Mouse (Mus musculus): ENCODE results near the gene Dgkb.

Dgkb gene

GRCm38 (mm10) chr12:37817426-37817825 is at the start of gene Dgkb:
TSS of gene Dgkb (plus strand) at chr12:37817726.
- no peak for DNase-seq (ENCODE audit: low read depth)

DNA sequence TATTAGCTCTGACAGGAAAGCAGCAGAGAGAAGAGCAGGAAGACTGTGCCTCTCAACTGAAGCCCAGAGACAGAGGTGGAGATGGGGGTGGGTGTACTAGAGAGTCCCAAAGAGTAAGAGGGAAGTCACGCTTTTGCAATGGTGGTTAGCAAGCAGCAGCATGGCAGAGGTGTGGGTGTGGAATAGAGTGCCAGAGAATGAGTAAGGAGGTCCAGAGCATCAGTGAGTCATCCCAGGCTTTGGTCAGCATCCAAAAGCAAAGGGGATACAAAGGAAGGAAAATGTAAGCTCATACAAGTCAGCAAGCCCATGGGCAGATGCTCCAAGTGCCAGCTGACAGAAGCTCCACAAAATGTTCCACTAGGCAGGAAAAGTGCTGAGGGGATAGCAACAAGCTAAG is 47.7 kb upstream of the Dgkb start:
- DNase-seq (ENCODE audit: low read depth): no peak

DNA sequence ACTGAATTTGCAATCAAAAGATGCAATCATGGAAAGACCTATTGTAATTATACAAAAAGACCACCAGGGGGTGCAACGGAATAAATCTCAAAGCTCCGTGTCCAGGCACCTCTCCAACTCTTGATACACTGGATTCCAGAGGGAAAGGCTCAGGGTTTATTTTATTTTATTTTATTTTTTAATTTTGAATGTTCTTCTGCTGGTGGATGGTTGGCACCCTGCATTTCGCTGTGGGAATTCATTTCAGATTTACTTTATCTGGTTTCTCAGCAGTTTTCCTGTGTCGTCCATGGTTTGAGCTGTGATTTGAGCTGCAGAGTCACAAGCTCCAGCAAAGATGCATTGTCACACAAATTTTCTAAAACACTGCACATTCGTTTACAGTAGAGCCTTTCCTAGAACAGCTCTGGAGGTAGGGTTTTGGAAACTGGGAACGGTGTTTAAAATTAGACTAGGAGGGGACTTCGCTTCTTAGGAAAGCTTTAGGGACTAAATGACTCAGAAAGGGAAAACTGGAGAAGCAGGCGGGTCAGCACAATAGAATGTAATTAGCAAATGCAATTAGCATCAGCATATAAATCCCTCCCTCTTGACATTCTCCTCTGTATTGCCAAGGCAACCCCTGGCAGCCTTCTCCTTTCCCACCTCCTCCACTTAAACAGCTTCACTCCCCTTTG is 43.7 kb upstream of the Dgkb start:
- peak; percentile 6 for DNase-seq (ENCODE audit: low read depth)

DNA sequence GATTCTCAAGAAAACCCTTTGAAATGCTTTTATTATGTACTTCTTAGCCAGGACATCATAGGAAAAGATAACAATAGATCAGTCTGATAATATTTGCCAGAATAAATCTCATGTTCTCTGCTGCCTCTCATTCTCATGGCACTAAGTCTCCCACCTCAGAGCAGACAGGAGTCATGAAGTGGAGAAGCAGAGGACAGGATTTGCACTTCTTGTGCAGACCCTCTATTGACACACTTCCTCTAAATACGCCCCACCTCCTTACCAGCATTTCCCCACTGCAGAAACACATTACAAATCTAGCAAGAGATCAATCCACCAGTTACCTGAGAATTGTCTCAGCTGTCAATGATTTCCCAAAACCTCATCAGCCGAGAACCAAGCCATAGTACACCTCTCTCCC is 42.9 kb upstream of the Dgkb start:
- no peak for DNase-seq (ENCODE audit: low read depth)

DNA sequence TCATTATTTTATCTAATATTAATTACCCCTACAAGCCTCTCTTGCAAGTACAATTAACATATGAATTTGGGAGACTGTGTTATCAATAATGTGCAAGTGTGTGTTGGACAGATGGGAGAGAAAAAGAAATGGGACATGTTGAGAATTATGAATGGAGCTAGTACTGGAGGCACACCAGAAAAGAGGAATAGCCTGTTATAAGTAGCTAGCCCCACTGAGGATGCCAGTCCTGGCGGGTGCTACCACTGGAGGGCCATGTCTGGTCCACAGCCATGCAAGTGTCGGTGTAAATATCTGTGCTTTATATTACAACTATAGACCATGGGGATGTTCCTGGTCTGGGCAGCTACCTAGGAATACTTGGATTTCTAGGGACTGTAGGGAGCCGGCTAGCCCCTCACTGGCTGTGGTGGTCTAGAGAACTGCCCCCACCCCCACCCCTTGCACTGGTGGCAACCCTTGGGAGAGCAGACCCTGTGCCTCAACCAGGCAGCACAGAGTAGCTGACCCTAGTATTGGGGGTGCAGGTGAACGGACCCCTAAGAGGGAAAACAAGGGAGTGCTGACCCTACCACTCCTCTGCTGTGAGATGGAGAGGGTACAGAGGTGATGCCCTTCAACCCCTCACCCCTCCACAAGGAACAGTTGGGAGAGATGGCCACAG is 21.1 kb upstream of the Dgkb start:
- DNase-seq (ENCODE audit: low read depth): no peak

- DNase-seq (ENCODE audit: low read depth): no peak
These were observed 3.4 kb upstream of the Dgkb start for GRCm38 (mm10) chr12:37814122-37814521.

GRCm38 (mm10) chr12:37821052-37821810 is 3.7 kb downstream of the Dgkb start:
- DNase-seq (ENCODE audit: low read depth): no peak

- DNase-seq (ENCODE audit: low read depth): no peak
These were observed 62.8 kb downstream of the Dgkb start for GRCm38 (mm10) chr12:37880042-37881017.

DNA sequence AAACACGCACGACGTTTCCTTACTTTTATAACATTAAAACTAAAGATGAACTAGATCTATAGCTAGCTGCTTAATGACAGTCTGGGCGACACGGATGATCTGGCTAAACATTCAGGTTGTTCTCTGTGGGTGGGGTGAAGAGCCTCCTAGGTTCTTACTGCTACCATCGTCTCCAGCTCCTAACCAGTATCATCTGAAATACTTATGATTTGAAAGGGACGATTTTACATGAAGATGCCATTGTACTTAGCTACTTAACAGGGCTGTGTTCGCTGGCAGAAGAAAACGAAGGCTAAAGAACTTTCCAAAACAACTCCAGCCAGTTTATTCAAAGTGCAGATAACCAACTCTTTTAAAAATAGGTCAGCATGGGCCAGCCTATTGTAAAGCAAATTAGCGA is 63.9 kb downstream of the Dgkb start:
- DNase-seq (ENCODE audit: low read depth): no peak

GRCm38 (mm10) chr12:37882796-37883195 is 65.3 kb downstream of the Dgkb start:
- DNase-seq (ENCODE audit: low read depth): no peak

- DNase-seq (ENCODE audit: low read depth): no peak
These were observed 66.3 kb downstream of the Dgkb start for GRCm38 (mm10) chr12:37883781-37884180.

GRCm38 (mm10) chr12:37888591-37888990 is 71.1 kb downstream of the Dgkb start:
- no peak for DNase-seq (ENCODE audit: low read depth)

DNA sequence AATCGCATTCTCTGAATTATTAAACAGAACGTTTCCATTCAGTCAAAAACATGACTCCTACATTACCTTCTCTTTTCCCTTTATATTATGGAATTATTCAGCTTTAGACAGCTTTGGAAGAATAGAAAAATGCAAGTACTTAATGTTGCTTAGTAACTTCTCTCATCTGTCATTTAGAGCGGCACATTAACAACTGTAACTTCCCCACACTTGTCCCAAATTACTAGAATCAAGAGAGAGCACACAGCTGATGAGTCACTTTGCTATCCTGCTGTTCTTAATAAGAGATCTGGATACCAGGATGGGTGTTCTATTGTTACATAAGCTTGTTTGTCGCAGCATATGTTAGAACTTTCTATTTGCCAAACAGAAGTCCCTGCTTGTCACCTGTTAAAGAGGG is 71.9 kb downstream of the Dgkb start:
- DNase-seq (ENCODE audit: low read depth): no peak

- no peak for DNase-seq (ENCODE audit: low read depth)
These were observed 73.8 kb downstream of the Dgkb start for GRCm38 (mm10) chr12:37891336-37891735.

GRCm38 (mm10) chr12:37942163-37942562 is 124.6 kb downstream of the Dgkb start:
- DNase-seq (ENCODE audit: low read depth): no peak

DNA sequence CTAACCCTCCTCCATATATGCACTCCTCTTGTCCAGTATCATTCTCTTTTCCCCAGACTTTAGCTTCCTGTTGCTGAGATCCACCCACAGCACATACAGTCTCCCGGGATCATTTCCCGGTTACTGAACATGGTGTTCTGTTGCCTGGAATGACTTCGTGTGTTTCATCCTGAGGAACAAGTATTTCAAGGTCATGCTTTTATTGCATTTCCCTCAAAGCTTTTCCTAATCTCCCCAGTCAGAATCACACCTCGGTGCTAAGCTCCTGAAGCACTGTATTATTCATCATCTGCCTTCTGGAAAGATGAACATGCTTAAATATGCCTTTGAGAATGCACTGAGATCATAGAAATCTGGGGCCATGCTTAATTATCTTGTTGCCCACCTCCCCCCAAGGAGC is 138.7 kb downstream of the Dgkb start:
- no peak for DNase-seq (ENCODE audit: low read depth)

DNA sequence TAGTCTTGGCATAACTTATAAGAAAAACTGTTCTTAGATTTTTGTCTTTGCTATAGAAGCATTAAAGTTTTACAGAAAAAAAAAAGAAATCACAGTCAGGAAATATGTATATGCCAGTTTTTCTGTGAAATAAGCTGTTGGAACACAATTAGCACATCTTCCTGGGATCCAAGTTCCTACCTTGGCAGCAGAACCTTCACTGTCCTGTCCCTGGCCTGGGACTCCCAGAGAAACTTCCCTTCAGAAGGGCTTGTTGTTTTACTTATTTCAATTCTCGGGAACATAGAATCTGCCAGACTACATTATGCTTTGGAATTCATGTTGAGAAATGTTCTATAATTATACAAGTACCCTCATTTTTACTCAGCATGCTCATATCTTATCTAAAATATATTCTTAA is 154.0 kb downstream of the Dgkb start:
- DNase-seq (ENCODE audit: low read depth): no peak

GRCm38 (mm10) chr12:37978498-37979187 is 161.1 kb downstream of the Dgkb start:
- no peak for DNase-seq (ENCODE audit: low read depth)

DNA sequence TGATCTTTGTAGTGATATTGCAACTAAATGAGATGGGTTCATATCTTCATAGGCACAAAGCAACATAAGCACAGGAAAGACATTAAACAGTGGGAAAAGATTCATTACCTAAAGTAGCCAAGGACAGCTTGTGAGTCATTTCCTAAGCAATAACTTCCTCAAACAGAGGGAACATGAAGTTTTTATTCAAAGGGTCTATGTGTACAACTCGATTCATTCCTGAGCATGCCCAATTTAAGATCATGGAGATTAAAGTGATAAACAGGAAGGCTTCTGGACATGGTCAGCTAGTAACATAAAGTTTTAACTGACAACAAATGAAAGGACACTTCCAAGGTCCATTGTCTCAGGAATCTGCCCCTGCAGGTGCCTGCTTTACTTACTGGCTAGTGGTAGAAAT is 167.8 kb downstream of the Dgkb start:
- DNase-seq (ENCODE audit: low read depth): no peak

- DNase-seq (ENCODE audit: low read depth): no peak
These were observed 170.6 kb downstream of the Dgkb start for GRCm38 (mm10) chr12:37988066-37988591.

DNA sequence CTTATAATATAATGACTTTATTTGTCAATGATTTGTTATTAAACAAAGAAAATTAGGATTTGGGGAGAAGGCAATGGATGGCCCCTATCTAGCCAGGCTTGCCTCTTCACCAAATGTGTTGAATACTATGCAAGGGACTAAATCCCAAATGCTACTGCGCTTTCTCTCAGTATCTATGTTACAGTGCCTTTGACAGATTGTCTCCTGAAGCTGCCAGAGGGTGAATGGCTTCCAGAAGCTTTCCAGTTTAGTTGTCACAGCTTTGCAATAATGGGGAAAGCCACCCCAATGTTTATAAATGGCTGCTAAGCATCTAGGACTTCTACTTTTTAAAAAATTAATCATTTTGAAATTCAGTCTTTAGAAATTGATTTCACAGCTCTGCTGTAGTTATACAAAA is 175.7 kb downstream of the Dgkb start:
- DNase-seq (ENCODE audit: low read depth): no peak
